ENCODE assay signal across 16 mouse cellular contexts in the genomic region with DNA sequence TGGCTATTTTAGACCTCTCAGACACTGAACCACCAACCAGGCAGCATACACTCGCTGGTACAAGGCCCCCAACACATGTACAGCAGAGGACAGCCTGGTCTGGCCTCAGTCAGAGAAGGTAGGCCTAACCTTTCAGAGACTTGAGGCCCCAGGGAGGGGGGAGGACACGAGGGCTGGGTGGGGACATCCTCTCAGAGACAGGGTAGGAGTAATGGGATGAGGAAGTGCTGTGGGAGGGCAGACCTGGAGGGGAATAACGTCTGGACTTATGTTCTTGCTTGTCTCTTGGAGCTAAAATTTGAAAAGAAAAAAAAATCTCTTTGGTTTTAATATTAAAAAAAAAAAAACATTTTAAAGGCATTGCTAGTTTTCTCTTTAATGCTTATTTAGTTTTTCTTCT. TPM values are rescaled to one million over a fixed set of nuclear protein-coding genes. Genes with fewer than 3 reads are reported as not detected.
"Had no signal": no experiment of that assay in that cellular context is flagged by ENCODE, and none has a peak within 500 bp of the region (broad histone marks: within the 10 kb centered on the region; RNA-seq: fewer than 3 reads in every experiment).

No protein-coding gene starts in this region.

- H3K9me3 ChIP-seq: limb, embryonic 12.5 days; liver, embryonic 13.5 days; lung, embryonic 15.5 days; neural tube, embryonic 13.5 days; stomach, embryonic 15.5 days had no signal

- H3K9ac ChIP-seq: limb, embryonic 12.5 days; liver, embryonic 13.5 days; liver, postnatal 0 days; lung, embryonic 15.5 days; neural tube, embryonic 13.5 days; stomach, embryonic 15.5 days had no signal

- DNase-seq: liver; liver, embryonic 13.5 days; liver, postnatal 0 days; lung, postnatal 14 days; right cerebral cortex, postnatal 14 days; thymus, postnatal 4 days had no signal

- H3K27ac ChIP-seq: limb, embryonic 12.5 days; liver, embryonic 13.5 days; lung, embryonic 15.5 days; macrophage; neural tube, embryonic 13.5 days; stomach, embryonic 15.5 days had no signal

- H3K4me3 ChIP-seq: limb, embryonic 12.5 days; liver, embryonic 13.5 days; lung, embryonic 15.5 days; neural tube, embryonic 13.5 days; stomach, embryonic 15.5 days had no signal

- H3K27me3 ChIP-seq: limb, embryonic 12.5 days; liver, embryonic 13.5 days; lung, embryonic 15.5 days; neural tube, embryonic 13.5 days; stomach, embryonic 15.5 days had no signal

- ATAC-seq: intestine, embryonic 16.5 days; liver, postnatal 0 days; midbrain, embryonic 16.5 days had no signal

- H3K4me1 ChIP-seq: limb, embryonic 12.5 days; liver, embryonic 13.5 days; lung, embryonic 15.5 days; neural tube, embryonic 13.5 days; stomach, embryonic 15.5 days had no signal

- H3K4me2 ChIP-seq: limb, embryonic 12.5 days; liver, embryonic 13.5 days; lung, embryonic 15.5 days; neural tube, embryonic 13.5 days; stomach, embryonic 15.5 days had no signal

- H3K36me3 ChIP-seq: limb, embryonic 12.5 days; liver, embryonic 13.5 days; lung, embryonic 15.5 days; neural tube, embryonic 13.5 days; stomach, embryonic 15.5 days had no signal

RNA-seq across cellular contexts. Expression of gene Lipi, which starts 0.6 kb away (rescaled TPM):
- total RNA-seq: left cerebral cortex, postnatal 36 days; megakaryocyte-erythroid progenitor cell, adult 5-6 weeks had no signal
- polyA plus RNA-seq: intestine, embryonic 16.5 days; limb, embryonic 12.5 days; liver, embryonic 13.5 days; liver, postnatal 0 days; lung, embryonic 15.5 days; macrophage; midbrain, embryonic 16.5 days; neural tube, embryonic 13.5 days; spleen, adult 2 months; stomach, embryonic 15.5 days had no signal

RNA-seq across cellular contexts. Expression of gene Rbm11, which starts 6.2 kb away (rescaled TPM):
- total RNA-seq: megakaryocyte-erythroid progenitor cell, adult 5-6 weeks had no signal
- polyA plus RNA-seq: liver, postnatal 0 days had no signal
